Mouse (Mus musculus): ENCODE data around the gene Akt1. TPM values are rescaled to one million over a fixed set of nuclear protein-coding genes. Genes with fewer than 3 reads are reported as not detected.

Akt1 gene
- 190 and 203 TPM in 2 replicates for polyA plus RNA-seq (2012; rRNA removed)

DNA sequence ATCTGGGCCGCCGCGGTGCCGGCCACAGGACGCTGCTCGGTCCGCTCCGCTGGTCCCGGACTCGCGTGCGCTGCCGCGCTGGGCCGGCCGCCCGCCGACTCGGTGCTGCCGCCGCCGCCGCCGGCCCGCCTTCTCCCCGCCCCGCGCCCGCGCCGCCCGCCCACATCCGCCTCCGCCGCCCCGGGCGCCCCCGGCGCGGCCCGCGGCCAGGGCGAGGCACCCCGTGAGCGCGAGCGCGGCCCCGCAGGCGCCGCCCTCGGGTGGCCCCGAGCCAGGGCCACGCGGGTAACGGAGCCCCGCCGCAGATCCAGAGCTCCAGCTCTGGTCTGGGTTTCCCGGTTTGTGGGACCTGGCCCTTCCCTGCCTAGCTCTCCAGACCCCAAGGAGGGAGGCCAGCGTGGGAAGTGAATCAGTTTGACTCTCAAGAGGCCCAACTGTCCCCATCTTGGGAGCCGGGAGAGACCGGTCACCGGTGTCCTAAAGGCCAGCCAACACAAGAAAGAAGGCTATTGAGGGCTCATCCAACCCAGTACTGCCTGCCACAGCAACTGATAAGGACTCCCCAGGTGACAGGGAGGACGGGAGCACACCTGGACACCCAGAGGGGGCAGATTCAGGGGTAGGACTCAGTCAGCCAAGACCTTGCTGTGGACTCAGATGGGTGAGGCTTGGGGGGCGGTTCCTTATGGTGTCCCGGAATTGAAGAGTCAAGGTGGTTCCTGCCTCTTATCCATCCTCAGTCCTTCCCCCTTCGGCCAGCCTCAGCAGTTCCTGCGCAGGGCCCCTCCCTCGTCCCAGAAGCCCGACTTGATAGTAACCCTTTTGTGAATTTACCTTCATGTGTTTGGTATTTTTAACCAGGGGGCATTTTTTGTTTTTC is at the start of gene Akt1:
Gene Akt1 (minus strand): TSS at position 753 of the 880 bp plus-strand sequence.

GRCm38 (mm10) chr12:112720216-112720615 is 45.5 kb upstream of the Akt1 start, which contains the start of gene Cep170b:
Gene Cep170b, plus strand, starts transcription at chr12:112720455.

GRCm38 (mm10) chr12:112678555-112679026 is 3.9 kb upstream of the Akt1 start, which contains the start of gene Zbtb42:
Gene Zbtb42, plus strand, starts transcription at chr12:112678828.

GRCm38 (mm10) chr12:112644180-112644854 is 30.4 kb downstream of the Akt1 start, which contains the start of gene Siva1:
Gene Siva1, plus strand, starts transcription at chr12:112644679.

DNA sequence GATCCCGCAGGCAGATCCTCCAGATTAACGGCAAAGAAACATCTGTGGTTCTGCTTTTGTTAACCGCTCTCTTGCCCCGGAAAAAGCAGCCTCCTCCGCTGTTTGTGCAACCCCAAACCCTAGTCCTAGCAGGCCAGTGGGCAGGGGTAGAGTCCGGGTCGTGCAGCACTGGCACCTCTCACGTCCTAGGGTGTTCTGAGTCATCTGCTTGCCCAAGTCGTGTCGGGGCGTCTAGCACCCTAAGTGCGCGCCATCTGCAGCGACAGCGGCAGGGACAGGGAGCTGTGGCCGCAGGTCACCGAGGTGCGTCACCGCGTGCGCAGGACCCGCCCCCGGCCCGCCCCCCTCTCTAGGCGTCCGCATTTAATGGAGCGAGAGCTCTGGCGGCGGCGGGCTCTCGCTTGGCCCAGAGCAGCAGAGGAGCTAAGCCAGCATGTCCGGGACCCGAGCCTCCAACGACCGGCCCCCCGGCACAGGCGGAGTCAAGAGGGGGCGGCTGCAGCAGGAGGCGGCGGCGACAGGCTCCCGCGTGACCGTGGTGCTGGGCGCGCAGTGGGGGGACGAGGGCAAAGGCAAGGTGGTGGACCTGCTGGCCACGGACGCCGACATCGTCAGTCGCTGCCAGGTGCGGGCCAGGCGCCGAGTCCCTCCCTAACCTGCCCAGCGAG is 54.9 kb downstream of the Akt1 start, which contains the start of gene Adssl1:
Gene Adssl1 (plus strand): TSS at position 360 of the 668 bp plus-strand sequence.

Other genes with a start within 250 kb of the Akt1 start
- gene A530016L24Rik, start 185.4 kb downstream of the Akt1 start, polyA plus RNA-seq (2012; rRNA removed): 1.7 and 2.3 TPM in 2 replicates
- gene Tmem179, start 158.1 kb downstream of the Akt1 start, polyA plus RNA-seq (2012; rRNA removed): 2.5 TPM in 2 replicates
- gene Inf2, start 86.1 kb downstream of the Akt1 start, polyA plus RNA-seq (2012; rRNA removed): 33.8 and 45.8 TPM in 2 replicates
- gene Adssl1, start 54.8 kb downstream of the Akt1 start, polyA plus RNA-seq (2012; rRNA removed): 1.4 and 2.0 TPM in 2 replicates
- 41.6 and 45.3 TPM in 2 replicates for gene Siva1, start 30.2 kb downstream of the Akt1 start, polyA plus RNA-seq (2012; rRNA removed)
- 46.1 and 46.8 TPM in 2 replicates for gene Zbtb42, start 3.9 kb upstream of the Akt1 start, polyA plus RNA-seq (2012; rRNA removed)
- 133 and 150 TPM in 2 replicates for gene Cep170b, start 45.6 kb upstream of the Akt1 start, polyA plus RNA-seq (2012; rRNA removed)
- 25.8 and 31.1 TPM in 2 replicates for gene Pld4, start 85.8 kb upstream of the Akt1 start, polyA plus RNA-seq (2012; rRNA removed)
- gene Ahnak2, start 127.8 kb upstream of the Akt1 start, polyA plus RNA-seq (2012; rRNA removed): 15.6 and 16.6 TPM in 2 replicates
- gene Clba1, start 134.1 kb upstream of the Akt1 start, polyA plus RNA-seq (2012; rRNA removed): 4.2 and 4.8 TPM in 2 replicates
- 20.8 and 21.0 TPM in 2 replicates for gene Cdca4, start 154.5 kb upstream of the Akt1 start, polyA plus RNA-seq (2012; rRNA removed)
- 3.7 and 4.6 TPM in 2 replicates for gene Gpr132, start 193.3 kb upstream of the Akt1 start, polyA plus RNA-seq (2012; rRNA removed)

Measured in colon, adult 2 months (tissue).